In genomic region chr10:42127865-42128419, GRCm38 (mm10) we compare ENCODE assay signal across 21 mouse cellular contexts.
DNase-seq lines count a peak whose midpoint lies in the region; ATAC-seq lines count a peak whose summit lies in the region.
"Had no signal": no experiment of that assay in that cellular context is flagged by ENCODE, and none has a peak within 500 bp of the region (broad histone marks: within the 10 kb centered on the region; RNA-seq: fewer than 3 reads in every experiment).

No protein-coding gene starts in this region.

- no peak for ATAC-seq in midbrain, embryonic 15.5 days (replicated peaks)
- ATAC-seq: activated CD4-positive, CD25-positive, alpha-beta regulatory T cell, adult 4 months; forebrain, embryonic 13.5 days had no signal

- WGBS in midbrain, embryonic 15.5 days: 87% methylated on average over 14 of the region's 14 CpGs

- H3K4me3 ChIP-seq in midbrain, embryonic 15.5 days: no peak overlapping the region
- H3K4me3 ChIP-seq: erythroblast, embryonic 14.5 days; forebrain, embryonic 13.5 days; limb, embryonic 13.5 days had no signal

- H3K9ac ChIP-seq in midbrain, embryonic 15.5 days: no peak overlapping the region
- H3K9ac ChIP-seq: forebrain, embryonic 13.5 days; limb, embryonic 13.5 days; liver, embryonic 14.5 days had no signal

- H3K4me1 ChIP-seq in midbrain, embryonic 15.5 days: no peaks in the 10 kb centered on the region
- H3K4me1 ChIP-seq: forebrain, embryonic 13.5 days had no signal

- H3K4me2 ChIP-seq in midbrain, embryonic 15.5 days: no peak overlapping the region
- H3K4me2 ChIP-seq: forebrain, embryonic 13.5 days; limb, embryonic 13.5 days; midbrain, embryonic 11.5 days had no signal

- H3K27ac ChIP-seq in midbrain, embryonic 15.5 days: no peak overlapping the region
- H3K27ac ChIP-seq: forebrain, embryonic 13.5 days; limb, embryonic 13.5 days; liver, embryonic 14.5 days; macrophage had no signal

- no peaks in the 10 kb centered on the region for H3K27me3 ChIP-seq in midbrain, embryonic 15.5 days (replicated peaks)
- H3K27me3 ChIP-seq: forebrain, embryonic 13.5 days; limb, embryonic 13.5 days had no signal

- intact Hi-C loops in heart, postnatal 14 days (cut with DNase I): no loop called here

- H3K36me3 ChIP-seq in midbrain, embryonic 15.5 days (replicated peaks): no peaks in the 10 kb centered on the region
- H3K36me3 ChIP-seq: limb, embryonic 13.5 days had no signal

- H3K9me3 ChIP-seq in midbrain, embryonic 15.5 days: no peaks in the 10 kb centered on the region
- H3K9me3 ChIP-seq: forebrain, embryonic 13.5 days had no signal

- DNase-seq in heart, postnatal 4 days: peak; percentile 38
- DNase-seq in heart, postnatal 14 days: no peak
- peak; percentile 32 for DNase-seq in MN1 (ENCODE audit: low spot score)
- DNase-seq in kidney, postnatal 10 days: peak; percentile 33
- peak; percentile 52 for DNase-seq in lung, postnatal 10 days
- no peak for DNase-seq in spleen, postnatal 36 days (ENCODE audit: low spot score in 2 of 2)
- no peak for DNase-seq in spleen, postnatal 14 days (ENCODE audit: low spot score in 2 of 2)
- DNase-seq: adrenal gland, postnatal 14 days; cerebellum, adult 18-20 months; cerebellum, postnatal 36 days; gastrocnemius, postnatal 36 days; retina, postnatal 1 day; thymus, postnatal 25 days had no signal

Comparison
In these comparisons a context has a peak if more than half of its experiments do, and no peak if none do; other contexts are left out.
1. DNase-seq: peak in heart, postnatal 4 days (single experiment), MN1 (single experiment), kidney, postnatal 10 days (single experiment) and lung, postnatal 10 days (single experiment); none in heart, postnatal 14 days (0 of 2), spleen, postnatal 36 days (0 of 2) and spleen, postnatal 14 days (0 of 2).